ENCODE assay signal across 27 mouse cellular contexts in the genomic region with DNA sequence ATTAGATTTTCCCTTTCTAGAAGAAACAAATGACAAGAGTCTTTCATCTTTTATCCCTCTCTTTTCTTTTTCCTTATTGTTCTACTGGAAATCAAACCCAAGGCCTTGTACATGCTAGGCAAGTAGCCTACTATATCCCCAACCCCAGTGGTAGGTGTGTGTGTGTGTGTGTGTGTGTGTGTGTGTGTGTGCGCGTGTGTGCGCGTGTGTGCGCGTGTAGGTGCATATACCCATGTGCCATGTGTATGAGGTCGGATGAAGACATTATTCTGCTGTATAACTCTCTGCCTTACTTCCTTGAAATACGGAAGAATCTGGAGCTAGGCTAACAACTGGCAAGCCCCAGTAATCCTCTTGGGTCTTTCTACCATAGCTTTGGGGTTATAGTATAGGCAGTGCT.
"Had no signal": no experiment of that assay in that cellular context is flagged by ENCODE, and none has a peak within 500 bp of the region (broad histone marks: within the 10 kb centered on the region; RNA-seq: fewer than 3 reads in every experiment).

No protein-coding gene starts in this region.

- H3K4me1 ChIP-seq: embryonic facial prominence, embryonic 10.5 days; forebrain, embryonic 10.5 days; forebrain, embryonic 12.5 days; forebrain, embryonic 13.5 days; forebrain, embryonic 15.5 days; heart, embryonic 10.5 days had no signal

- DNase-seq: cerebellum, adult 9-10 months; cerebellum, adult 9-11 months; cerebellum, postnatal 10 days; cerebellum, postnatal 14 days; cerebellum, postnatal 25 days; cerebellum, postnatal 36 days; embryo, embryonic 11 days; forebrain, postnatal 0 days; gastrocnemius, adult 2 months; gastrocnemius, postnatal 10 days; gastrocnemius, postnatal 14 days; gastrocnemius, postnatal 25 days; gastrocnemius, postnatal 36 days; heart, adult 18-20 months; heart, adult 2 months had no signal

- H3K36me3 ChIP-seq: embryonic facial prominence, embryonic 15.5 days had no signal

- H3K9ac ChIP-seq: embryonic facial prominence, embryonic 12.5 days; embryonic facial prominence, embryonic 13.5 days; embryonic facial prominence, embryonic 15.5 days; forebrain, embryonic 12.5 days; forebrain, embryonic 13.5 days; forebrain, embryonic 15.5 days; forebrain, postnatal 0 days had no signal

- H3K27me3 ChIP-seq: embryonic facial prominence, embryonic 12.5 days; embryonic facial prominence, embryonic 13.5 days; embryonic facial prominence, embryonic 15.5 days; forebrain, embryonic 12.5 days; forebrain, embryonic 13.5 days; forebrain, embryonic 15.5 days had no signal

- H3K4me2 ChIP-seq: embryonic facial prominence, embryonic 12.5 days; embryonic facial prominence, embryonic 13.5 days; embryonic facial prominence, embryonic 15.5 days; forebrain, embryonic 12.5 days; forebrain, embryonic 13.5 days; forebrain, embryonic 15.5 days had no signal

- ATAC-seq: forebrain, embryonic 13.5 days; forebrain, embryonic 14.5 days; forebrain, embryonic 15.5 days; forebrain, embryonic 16.5 days; forebrain, postnatal 0 days had no signal

- H3K4me3 ChIP-seq: embryonic facial prominence, embryonic 10.5 days; embryonic facial prominence, embryonic 12.5 days; embryonic facial prominence, embryonic 13.5 days; embryonic facial prominence, embryonic 15.5 days; erythroblast, embryonic 14.5 days; forebrain, embryonic 10.5 days; forebrain, embryonic 12.5 days; forebrain, embryonic 13.5 days; forebrain, embryonic 15.5 days; gastrocnemius, adult 2 months; heart, adult 2 months; heart, embryonic 10.5 days had no signal

- H3K9me3 ChIP-seq: embryonic facial prominence, embryonic 10.5 days; embryonic facial prominence, embryonic 12.5 days; embryonic facial prominence, embryonic 13.5 days; embryonic facial prominence, embryonic 15.5 days; forebrain, embryonic 10.5 days; forebrain, embryonic 12.5 days; forebrain, embryonic 13.5 days; forebrain, embryonic 15.5 days; heart, embryonic 10.5 days had no signal

- H3K27ac ChIP-seq: embryonic facial prominence, embryonic 10.5 days; embryonic facial prominence, embryonic 12.5 days; embryonic facial prominence, embryonic 13.5 days; embryonic facial prominence, embryonic 15.5 days; forebrain, embryonic 10.5 days; forebrain, embryonic 12.5 days; forebrain, embryonic 13.5 days; forebrain, embryonic 15.5 days; gastrocnemius, adult 2 months; heart, adult 2 months; heart, embryonic 10.5 days had no signal
